Mouse (Mus musculus): ENCODE data around the gene Impdh1.

- no peak for TF ChIP-seq EP300 (IDR thresholded peaks at IDR 0.05; ENCODE audit: low read depth)
- TF ChIP-seq CTCF (IDR thresholded peaks at IDR 0.05; ENCODE audit: low read depth) = no peak
These were observed 16.2 kb upstream of the Impdh1 start for GRCm38 (mm10) chr6:29232321-29232720.
